Mouse (Mus musculus): ENCODE data around the gene Abcf2.

Abcf2 gene

GRCm38 (mm10) chr5:24527780-24528179, 49.5 kb downstream of the Abcf2 start:
- DNase-seq (ENCODE audit: low read depth, low spot score), result no peak

- no peak for DNase-seq (ENCODE audit: low read depth, low spot score)
Observed at GRCm38 (mm10) chr5:24526889-24527230, 50.4 kb downstream of the Abcf2 start, which contains the start of gene Gbx1. TSS of gene Gbx1 (minus strand) at chr5:24527202.

DNA sequence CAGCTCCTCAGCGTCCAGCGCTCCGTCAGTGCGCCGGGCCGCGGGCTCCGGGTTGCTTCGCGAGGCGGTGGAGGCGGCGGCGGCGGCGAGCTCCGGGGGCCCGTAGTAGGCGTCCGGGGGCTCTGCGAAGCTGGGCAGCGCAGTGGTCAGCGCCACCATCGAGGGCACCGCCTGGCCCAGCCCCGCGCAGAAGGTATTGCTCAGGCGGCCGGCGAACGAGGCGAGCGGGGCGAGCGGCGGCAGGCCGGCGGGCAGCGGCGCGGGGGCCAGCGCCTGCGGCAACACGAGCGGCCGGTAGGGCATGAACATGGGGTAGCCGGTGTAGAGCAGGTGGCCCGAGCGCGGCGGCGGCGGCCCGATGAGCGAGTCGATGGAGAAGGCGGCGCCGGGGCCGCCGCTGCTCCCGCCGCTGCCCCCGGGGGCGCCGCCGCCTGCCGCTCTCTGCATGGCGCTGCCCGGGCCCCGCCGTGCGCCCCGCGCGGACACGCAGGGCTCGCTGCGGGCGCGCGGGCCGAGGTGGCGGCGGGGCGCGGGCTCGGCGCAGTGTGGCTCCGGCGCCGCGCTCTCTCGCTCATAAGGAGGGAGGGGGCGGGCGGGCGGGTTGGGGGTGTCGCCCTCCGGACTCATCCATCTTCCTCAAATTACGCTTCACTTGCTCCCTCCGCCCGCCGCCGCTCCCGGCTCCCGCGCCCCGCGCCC, 50.9 kb downstream of the Abcf2 start:
- DNase-seq (ENCODE audit: low read depth, low spot score), result no peak

DNA sequence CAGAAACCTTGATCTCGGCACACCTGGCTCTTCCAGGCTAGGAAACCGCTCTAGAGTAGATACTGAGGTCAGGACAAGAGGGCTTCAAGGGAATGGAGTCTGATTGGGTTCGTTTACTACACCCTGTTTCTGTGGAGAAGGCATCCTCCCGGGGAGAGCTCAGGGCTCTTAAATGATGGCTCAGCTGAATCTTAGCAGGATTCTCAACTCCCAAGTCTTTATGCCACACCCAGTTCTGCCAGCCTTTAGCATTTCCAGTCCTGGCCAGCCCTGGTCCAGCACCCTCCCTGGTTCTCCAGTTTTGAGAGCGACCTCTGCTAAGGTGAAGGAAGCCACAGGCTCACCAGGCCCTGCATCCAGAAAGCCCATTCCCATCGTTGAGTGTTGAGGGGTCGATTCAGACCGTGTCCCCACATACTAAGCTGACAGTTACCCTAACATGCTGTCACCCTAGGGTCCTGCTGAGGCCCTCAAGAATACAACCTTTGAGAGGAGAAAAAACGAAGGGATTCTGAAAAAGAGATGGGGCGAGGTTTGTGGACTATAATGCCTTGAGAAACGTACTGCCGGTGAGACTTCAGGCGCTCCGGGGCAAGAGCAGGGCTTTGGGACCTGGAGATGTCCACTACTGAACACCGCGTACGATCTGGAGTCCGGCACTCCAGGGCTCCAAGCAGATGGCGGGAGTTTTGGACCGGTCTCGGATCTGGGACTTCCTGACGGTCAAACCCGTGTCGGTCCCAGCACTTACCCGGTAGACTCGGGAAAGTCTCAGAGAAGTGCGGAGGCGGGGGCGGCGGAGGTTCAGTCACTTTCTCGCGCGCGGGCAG, 51.7 kb downstream of the Abcf2 start:
- DNase-seq (ENCODE audit: low read depth, low spot score), result no peak

GRCm38 (mm10) chr5:24524522-24524921, 52.7 kb downstream of the Abcf2 start:
- DNase-seq (ENCODE audit: low read depth, low spot score), result no peak

GRCm38 (mm10) chr5:24523806-24524205, 53.5 kb downstream of the Abcf2 start:
- DNase-seq (ENCODE audit: low read depth, low spot score), result no peak

GRCm38 (mm10) chr5:24521366-24521765, 55.9 kb downstream of the Abcf2 start:
- DNase-seq (ENCODE audit: low read depth, low spot score), result no peak

Measured in c-Kit-negative CD71-positive TER-119-positive erythroid progenitor cells, embryonic 14.5 days (primary cell).